Mouse (Mus musculus): ENCODE data around the gene Olah. TPM values are rescaled to one million over a fixed set of nuclear protein-coding genes. Genes with fewer than 3 reads are reported as not detected.

Olah gene
- polyA plus RNA-seq, 1 experiment from 2014 or later = not detected

- no peak overlapping the region for H3K27ac ChIP-seq
- H3K36me3 ChIP-seq = peaks cover 11% of the 10 kb centered on the region
- H3K27me3 ChIP-seq (ENCODE audit: insufficient read depth, poor library complexity, severe bottlenecking) = peaks cover 11% of the 10 kb centered on the region; the same call in 1 of the 2 replicates
- no peak for DNase-seq (ENCODE audit: low spot score)
- no peaks in the 10 kb centered on the region for H3K9me3 ChIP-seq
- peaks cover 15% of the 10 kb centered on the region for H3K4me1 ChIP-seq
- no peak overlapping the region for H3K4me3 ChIP-seq
- 89% methylated on average over 12 of the region's 12 CpGs for WGBS
Observed at GRCm38 (mm10) chr2:3333761-3334160, 63.2 kb downstream of the Olah start.

- Histone ChIP-seq H3K27ac (peak within 1 kb of the TSS; percentile 92), H3K27me3 (ENCODE audit: insufficient read depth, poor library complexity, severe bottlenecking) (peaks cover 11% of the 10 kb centered on the region; the same call in 1 of the 2 replicates)
- under 1% methylated on average over 45 of the region's 45 CpGs for WGBS
Observed at GRCm38 (mm10) chr2:3332484-3333242, 64.3 kb downstream of the Olah start, which contains the start of gene Rpp38. TSS of gene Rpp38 (minus strand) at chr2:3332643.

GRCm38 (mm10) chr2:3332056-3332455 lies 65.0 kb downstream of the Olah start:
- H3K9me3 ChIP-seq = no peaks in the 10 kb centered on the region
- H3K4me1 ChIP-seq = peaks cover 15% of the 10 kb centered on the region
- DNase-seq (ENCODE audit: low spot score) = no peak
- peaks cover 11% of the 10 kb centered on the region; the same call in 1 of the 2 replicates for H3K27me3 ChIP-seq (ENCODE audit: insufficient read depth, poor library complexity, severe bottlenecking)
- peak overlapping the region; percentile 81 for H3K4me3 ChIP-seq
- peak overlapping the region; percentile 92 for H3K27ac ChIP-seq
- 2% methylated on average over 21 of the region's 21 CpGs for WGBS
- H3K36me3 ChIP-seq = peaks cover 22% of the 10 kb centered on the region

More at GRCm38 (mm10) chr2:3332484-3333242, 64.3 kb downstream of the Olah start, which contains the start of gene Rpp38:
- H3K4me3 ChIP-seq = peak within 1 kb of the TSS; percentile 81
- peaks cover 15% of the 10 kb centered on the region for H3K4me1 ChIP-seq
- H3K9me3 ChIP-seq = no peaks in the 10 kb centered on the region
- peaks cover 21% of the 10 kb centered on the region for H3K36me3 ChIP-seq
- peak; percentile 99 for DNase-seq (ENCODE audit: low spot score)

- no peak overlapping the region; the same call in 1 of the 2 replicates for H3K27ac ChIP-seq
- peaks cover 27% of the 10 kb centered on the region for H3K36me3 ChIP-seq
- no peaks in the 10 kb centered on the region for H3K9me3 ChIP-seq
- H3K4me1 ChIP-seq = peaks cover 14% of the 10 kb centered on the region
- DNase-seq (ENCODE audit: low spot score) = peak; percentile 71
- peaks cover 4% of the 10 kb centered on the region; the same call in 1 of the 2 replicates for H3K27me3 ChIP-seq (ENCODE audit: insufficient read depth, poor library complexity, severe bottlenecking)
- WGBS = 77% methylated on average over 5 of the region's 5 CpGs
- peak overlapping the region; percentile 81 for H3K4me3 ChIP-seq
Observed at GRCm38 (mm10) chr2:3331071-3331703, 65.8 kb downstream of the Olah start.

GRCm38 (mm10) chr2:3327351-3327750 lies 69.7 kb downstream of the Olah start:
- Histone ChIP-seq H3K4me3 (no peak overlapping the region), H3K4me1 (peaks cover 8% of the 10 kb centered on the region), H3K9me3 (no peaks in the 10 kb centered on the region), H3K27me3 (ENCODE audit: insufficient read depth, poor library complexity, severe bottlenecking) (no peaks in the 10 kb centered on the region), H3K36me3 (peaks cover 59% of the 10 kb centered on the region), H3K27ac (no peak overlapping the region)
- DNase-seq (ENCODE audit: low spot score) = no peak
- WGBS = 33% methylated on average over 1 of the region's 1 CpGs

- DNase-seq (ENCODE audit: low spot score) = peak; percentile 68
Observed at GRCm38 (mm10) chr2:3326547-3326946, 70.5 kb downstream of the Olah start.

GRCm38 (mm10) chr2:3324381-3325130 lies 72.5 kb downstream of the Olah start:
- Histone ChIP-seq H3K36me3 (peaks cover 66% of the 10 kb centered on the region), H3K27ac (no peak overlapping the region), H3K27me3 (ENCODE audit: insufficient read depth, poor library complexity, severe bottlenecking) (no peaks in the 10 kb centered on the region), H3K9me3 (no peaks in the 10 kb centered on the region), H3K4me1 (no peaks in the 10 kb centered on the region), H3K4me3 (no peak overlapping the region)
- WGBS = 94% methylated on average over 7 of the region's 7 CpGs
- DNase-seq (ENCODE audit: low spot score) = peak; percentile 72

More at GRCm38 (mm10) chr2:3326547-3326946, 70.5 kb downstream of the Olah start:
- Histone ChIP-seq H3K4me1 (peaks cover 7% of the 10 kb centered on the region), H3K36me3 (peaks cover 64% of the 10 kb centered on the region), H3K9me3 (no peaks in the 10 kb centered on the region), H3K27me3 (ENCODE audit: insufficient read depth, poor library complexity, severe bottlenecking) (no peaks in the 10 kb centered on the region), H3K27ac (no peak overlapping the region), H3K4me3 (no peak overlapping the region)
- 62% methylated on average over 1 of the region's 1 CpGs for WGBS

GRCm38 (mm10) chr2:3323132-3323531 lies 73.9 kb downstream of the Olah start:
- H3K27me3 ChIP-seq (ENCODE audit: insufficient read depth, poor library complexity, severe bottlenecking) = no peaks in the 10 kb centered on the region
- H3K36me3 ChIP-seq = peaks cover 66% of the 10 kb centered on the region
- no peak overlapping the region for H3K4me3 ChIP-seq
- H3K9me3 ChIP-seq = no peaks in the 10 kb centered on the region
- no peaks in the 10 kb centered on the region for H3K4me1 ChIP-seq
- WGBS = 89% methylated on average over 2 of the region's 2 CpGs
- no peak overlapping the region for H3K27ac ChIP-seq
- DNase-seq (ENCODE audit: low spot score) = no peak

- H3K4me3 ChIP-seq = no peak overlapping the region
- DNase-seq (ENCODE audit: low spot score) = no peak
- H3K27ac ChIP-seq = no peak overlapping the region
- peaks cover 35% of the 10 kb centered on the region for H3K36me3 ChIP-seq
- H3K9me3 ChIP-seq = no peaks in the 10 kb centered on the region
- WGBS = 86% methylated on average over 3 of the region's 3 CpGs
- H3K27me3 ChIP-seq (ENCODE audit: insufficient read depth, poor library complexity, severe bottlenecking) = no peaks in the 10 kb centered on the region
- no peaks in the 10 kb centered on the region for H3K4me1 ChIP-seq
Observed at GRCm38 (mm10) chr2:3305426-3306025, 91.5 kb downstream of the Olah start.

- DNase-seq (ENCODE audit: low spot score) = no peak
- 91% methylated on average over 7 of the region's 7 CpGs for WGBS
- Histone ChIP-seq H3K27me3 (ENCODE audit: insufficient read depth, poor library complexity, severe bottlenecking) (no peaks in the 10 kb centered on the region), H3K4me3 (no peak overlapping the region), H3K27ac (no peak overlapping the region), H3K9me3 (no peaks in the 10 kb centered on the region), H3K4me1 (0 out of 2 replicates have a peak, but pooled peaks cover 4% of the 10 kb centered on the region), H3K36me3 (no peaks in the 10 kb centered on the region)
Observed at GRCm38 (mm10) chr2:3295826-3296225, 101.2 kb downstream of the Olah start.

GRCm38 (mm10) chr2:3292170-3292569 lies 104.8 kb downstream of the Olah start:
- no peak for DNase-seq (ENCODE audit: low spot score)
- H3K36me3 ChIP-seq = no peaks in the 10 kb centered on the region
- 66% methylated on average over 1 of the region's 1 CpGs for WGBS
- no peaks in the 10 kb centered on the region for H3K9me3 ChIP-seq
- H3K27me3 ChIP-seq (ENCODE audit: insufficient read depth, poor library complexity, severe bottlenecking) = no peaks in the 10 kb centered on the region
- H3K4me1 ChIP-seq = 0 out of 2 replicates have a peak, but pooled peaks cover 4% of the 10 kb centered on the region
- no peak overlapping the region for H3K4me3 ChIP-seq
- no peak overlapping the region for H3K27ac ChIP-seq
